Mouse (Mus musculus): ENCODE measurements around the gene Syt16. TPM values are rescaled to one million over a fixed set of nuclear protein-coding genes. Genes with fewer than 3 reads are reported as not detected.

The Syt16 gene
- polyA plus RNA-seq, 1 experiment: 0.01 TPM

DNA sequence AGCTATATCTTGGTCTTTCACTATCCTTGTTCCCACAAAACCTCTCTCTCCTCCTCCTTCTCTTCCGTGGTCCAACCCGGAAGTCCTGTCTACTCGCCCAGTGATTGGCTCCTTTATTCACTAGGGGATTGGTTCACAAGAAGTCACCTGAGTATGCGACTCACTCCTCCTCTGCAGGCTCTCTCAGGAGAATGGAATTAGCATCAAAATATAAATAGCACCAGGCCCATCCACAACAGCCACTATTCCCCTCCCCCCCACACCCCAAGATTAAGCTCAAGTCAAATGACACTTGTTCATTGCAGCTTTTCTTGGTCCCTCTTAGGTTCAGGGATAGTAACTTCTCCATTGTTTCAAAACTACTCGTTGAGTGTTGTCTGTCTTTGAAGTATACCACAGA is 324.5 kb downstream of the Syt16 start:
- Histone ChIP-seq H3K4me3 (ENCODE audit: insufficient read depth, poor library complexity, severe bottlenecking) (no peak overlapping the region), H3K79me3 (ENCODE audit: low read depth) (no peaks in the 10 kb centered on the region), H3K79me2 (ENCODE audit: control insufficient read depth, insufficient read depth) (no peaks in the 10 kb centered on the region)

More for the DNA sequence above, 324.5 kb downstream of the Syt16 start:
- Histone ChIP-seq H3K36me3 (ENCODE audit: control insufficient read depth, insufficient read depth) (no peaks in the 10 kb centered on the region), H3ac (ENCODE audit: control insufficient read depth, insufficient read length, low read depth) (no peak overlapping the region), H3K27me3 (ENCODE audit: control insufficient read depth, insufficient read depth, insufficient read length) (no peaks in the 10 kb centered on the region)
- no peak for TF ChIP-seq MAX (IDR thresholded peaks at IDR 0.05)
- TF ChIP-seq MYOG (IDR thresholded peaks at IDR 0.05; ENCODE audit: control insufficient read depth, extremely low read depth, insufficient read length): no peak
- no peak for TF ChIP-seq USF1 (IDR thresholded peaks at IDR 0.05; ENCODE audit: low read depth)
- no peak for TF ChIP-seq FOSL1 (IDR thresholded peaks at IDR 0.05; ENCODE audit: insufficient read depth, low read length, poor library complexity, severe bottlenecking)
- TF ChIP-seq CEBPB (IDR thresholded peaks at IDR 0.05; ENCODE audit: low read depth): no peak
- no peak for TF ChIP-seq CTCF (IDR thresholded peaks at IDR 0.05; ENCODE audit: control insufficient read depth, insufficient read depth, insufficient read length)
- TF ChIP-seq MYOD1 (IDR thresholded peaks at IDR 0.05; ENCODE audit: control insufficient read depth, insufficient read length, low read depth): no peak

Other genes with a start within 250 kb of the Syt16 start
- 20.9 TPM for gene Hif1a, start 96.3 kb upstream of the Syt16 start, polyA plus RNA-seq (2012; fragmentation: generic; extraction: Trizol)
- gene Gm49321, start 60.0 kb upstream of the Syt16 start, polyA plus RNA-seq (2012; fragmentation: generic; extraction: Trizol): not detected
- 2.5 TPM for gene Snapc1, start 33.2 kb upstream of the Syt16 start, polyA plus RNA-seq (2012; fragmentation: generic; extraction: Trizol)